Mouse (Mus musculus): Measurements from ENCODE around the gene Olfr585. TPM values are rescaled to one million over a fixed set of nuclear protein-coding genes. Genes with fewer than 3 reads are reported as not detected.
A peak's percentile ranks its signal among the peaks of the same experiment; 100 is the strongest.

Gene Olfr585
- total RNA-seq (2014; rRNA removed) (not detected in 2 replicates), polyA plus RNA-seq (2015; fragmentation: Nextera tagmentation; extraction: Ambion mirVana) (not detected in 2 replicates)

- no peak within 1 kb of the TSS for H3K27ac ChIP-seq (ENCODE audit: low read depth, low read length)
- H3K4me2 ChIP-seq (ENCODE audit: low read depth, low read length, poor library complexity, severe bottlenecking): no peak within 1 kb of the TSS
- H3K36me3 ChIP-seq (ENCODE audit: insufficient read depth, low read length): no peaks in the 10 kb centered on the region
- WGBS: 85% methylated on average over 1 of the region's 1 CpGs
- H3K9me3 ChIP-seq (ENCODE audit: low read length): no peaks in the 10 kb centered on the region
- no peak for DNase-seq (ENCODE audit: low spot score)
- no peak for ATAC-seq (ENCODE audit: low FRiP score)
- no peak within 1 kb of the TSS for H3K9ac ChIP-seq (replicated peaks; ENCODE audit: low read length, poor library complexity, severe bottlenecking)
- H3K4me1 ChIP-seq (ENCODE audit: insufficient read depth, low read length): no peaks in the 10 kb centered on the region
- no peaks in the 10 kb centered on the region for H3K27me3 ChIP-seq (ENCODE audit: insufficient read depth, low read length)
- TF ChIP-seq CTCF (IDR thresholded peaks at IDR 0.05): no peak
- H3K4me3 ChIP-seq (ENCODE audit: low read depth, low read length): no peak within 1 kb of the TSS
These were observed at the start of gene Olfr585 for GRCm38 (mm10) chr7:103097420-103097819. Gene Olfr585, plus strand, starts transcription at chr7:103097720.

- no peak for ATAC-seq (ENCODE audit: low FRiP score)
- Histone ChIP-seq H3K9ac (replicated peaks; ENCODE audit: low read length, poor library complexity, severe bottlenecking) (no peak within 1 kb of the TSS), H3K9me3 (ENCODE audit: low read length) (no peaks in the 10 kb centered on the region), H3K4me3 (ENCODE audit: low read depth, low read length) (no peak within 1 kb of the TSS), H3K27ac (ENCODE audit: low read depth, low read length) (no peak within 1 kb of the TSS), H3K27me3 (ENCODE audit: insufficient read depth, low read length) (no peaks in the 10 kb centered on the region), H3K4me1 (ENCODE audit: insufficient read depth, low read length) (no peaks in the 10 kb centered on the region), H3K36me3 (ENCODE audit: insufficient read depth, low read length) (no peaks in the 10 kb centered on the region), H3K4me2 (ENCODE audit: low read depth, low read length, poor library complexity, severe bottlenecking) (no peak within 1 kb of the TSS)
- 97% methylated on average over 1 of the region's 1 CpGs for WGBS
- no peak for DNase-seq (ENCODE audit: low spot score)
- TF ChIP-seq CTCF (IDR thresholded peaks at IDR 0.05): no peak
These were observed 46.5 kb upstream of the Olfr585 start, which contains the start of gene Olfr583 for GRCm38 (mm10) chr7:103051000-103051399. Gene Olfr583, plus strand, starts transcription at chr7:103051300.

- WGBS: 92% methylated on average over 1 of the region's 1 CpGs
- H3K9ac ChIP-seq (replicated peaks; ENCODE audit: low read length, poor library complexity, severe bottlenecking): no peak within 1 kb of the TSS
- H3K9me3 ChIP-seq (ENCODE audit: low read length): no peaks in the 10 kb centered on the region
- no peak within 1 kb of the TSS for H3K27ac ChIP-seq (ENCODE audit: low read depth, low read length)
- DNase-seq (ENCODE audit: low spot score) (no peak), ATAC-seq (ENCODE audit: low FRiP score) (no peak)
- H3K27me3 ChIP-seq (ENCODE audit: insufficient read depth, low read length): no peaks in the 10 kb centered on the region
- no peak within 1 kb of the TSS for H3K4me2 ChIP-seq (ENCODE audit: low read depth, low read length, poor library complexity, severe bottlenecking)
- no peaks in the 10 kb centered on the region for H3K4me1 ChIP-seq (ENCODE audit: insufficient read depth, low read length)
- H3K36me3 ChIP-seq (ENCODE audit: insufficient read depth, low read length): no peaks in the 10 kb centered on the region
- no peak within 1 kb of the TSS for H3K4me3 ChIP-seq (ENCODE audit: low read depth, low read length)
- no peak for TF ChIP-seq CTCF (IDR thresholded peaks at IDR 0.05)
These were observed 15.9 kb upstream of the Olfr585 start, which contains the start of gene Olfr584 for GRCm38 (mm10) chr7:103081585-103081984. Gene Olfr584, plus strand, starts transcription at chr7:103081885.

GRCm38 (mm10) chr7:103119406-103119805, 21.9 kb downstream of the Olfr585 start:
- peak; percentile 61 for TF ChIP-seq CTCF (IDR thresholded peaks at IDR 0.05)
- Histone ChIP-seq H3K36me3 (ENCODE audit: insufficient read depth, low read length) (no peaks in the 10 kb centered on the region), H3K9me3 (ENCODE audit: low read length) (no peaks in the 10 kb centered on the region), H3K4me3 (ENCODE audit: low read depth, low read length) (no peak overlapping the region), H3K4me2 (ENCODE audit: low read depth, low read length, poor library complexity, severe bottlenecking) (no peak overlapping the region), H3K4me1 (ENCODE audit: insufficient read depth, low read length) (no peaks in the 10 kb centered on the region), H3K27ac (ENCODE audit: low read depth, low read length) (no peak overlapping the region), H3K27me3 (ENCODE audit: insufficient read depth, low read length) (no peaks in the 10 kb centered on the region), H3K9ac (replicated peaks; ENCODE audit: low read length, poor library complexity, severe bottlenecking) (no peak overlapping the region)
- no peak for ATAC-seq (ENCODE audit: low FRiP score)
- DNase-seq (ENCODE audit: low spot score): peak; percentile 2
- 57% methylated on average over 3 of the region's 3 CpGs for WGBS

- H3K4me1 ChIP-seq (ENCODE audit: insufficient read depth, low read length): no peaks in the 10 kb centered on the region
- DNase-seq (ENCODE audit: low spot score): no peak
- H3K27me3 ChIP-seq (ENCODE audit: insufficient read depth, low read length): no peaks in the 10 kb centered on the region
- no peak within 1 kb of the TSS for H3K4me2 ChIP-seq (ENCODE audit: low read depth, low read length, poor library complexity, severe bottlenecking)
- H3K4me3 ChIP-seq (ENCODE audit: low read depth, low read length): no peak within 1 kb of the TSS
- H3K27ac ChIP-seq (ENCODE audit: low read depth, low read length): no peak within 1 kb of the TSS
- 94% methylated on average over 3 of the region's 3 CpGs for whole genome bisulfite sequencing
- TF ChIP-seq CTCF (IDR thresholded peaks at IDR 0.05): no peak
- H3K9me3 ChIP-seq (ENCODE audit: low read length): no peaks in the 10 kb centered on the region
- no peak for ATAC-seq (ENCODE audit: low FRiP score)
- no peak within 1 kb of the TSS for H3K9ac ChIP-seq (replicated peaks; ENCODE audit: low read length, poor library complexity, severe bottlenecking)
- H3K36me3 ChIP-seq (ENCODE audit: insufficient read depth, low read length): no peaks in the 10 kb centered on the region
These were observed 28.0 kb downstream of the Olfr585 start, which contains the start of gene Olfr586 for GRCm38 (mm10) chr7:103125538-103125937. Gene Olfr586, minus strand, starts transcription at chr7:103125638.

GRCm38 (mm10) chr7:103140579-103140978, 43.1 kb downstream of the Olfr585 start, which contains the start of gene Olfr588-ps1:
Gene Olfr588-ps1, plus strand, starts transcription at chr7:103140879.
- H3K9ac ChIP-seq (replicated peaks; ENCODE audit: low read length, poor library complexity, severe bottlenecking): no peak within 1 kb of the TSS
- no peaks in the 10 kb centered on the region for H3K4me1 ChIP-seq (ENCODE audit: insufficient read depth, low read length)
- H3K36me3 ChIP-seq (ENCODE audit: insufficient read depth, low read length): no peaks in the 10 kb centered on the region
- H3K9me3 ChIP-seq (ENCODE audit: low read length): no peaks in the 10 kb centered on the region
- H3K27me3 ChIP-seq (ENCODE audit: insufficient read depth, low read length): no peaks in the 10 kb centered on the region
- no peak for TF ChIP-seq CTCF (IDR thresholded peaks at IDR 0.05)
- no peak for ATAC-seq (ENCODE audit: low FRiP score)
- H3K27ac ChIP-seq (ENCODE audit: low read depth, low read length): no peak within 1 kb of the TSS
- 78% methylated on average over 1 of the region's 1 CpGs for WGBS
- DNase-seq (ENCODE audit: low spot score): no peak
- H3K4me3 ChIP-seq (ENCODE audit: low read depth, low read length): no peak within 1 kb of the TSS
- no peak within 1 kb of the TSS for H3K4me2 ChIP-seq (ENCODE audit: low read depth, low read length, poor library complexity, severe bottlenecking)

Other genes starting within 250 kb of the Olfr585 start
- not detected in 2 replicates for gene Olfr566, start 239.0 kb upstream of the Olfr585 start, total RNA-seq (2014; rRNA removed)
- not detected in 2 replicates for gene Olfr566, start 239.0 kb upstream of the Olfr585 start, polyA plus RNA-seq (2015; fragmentation: Nextera tagmentation; extraction: Ambion mirVana)
- gene Olfr568, start 220.6 kb upstream of the Olfr585 start, total RNA-seq (2014; rRNA removed): not detected in 2 replicates
- not detected in 2 replicates for gene Olfr568, start 220.6 kb upstream of the Olfr585 start, polyA plus RNA-seq (2015; fragmentation: Nextera tagmentation; extraction: Ambion mirVana)
- gene Olfr569, start 206.8 kb upstream of the Olfr585 start, total RNA-seq (2014; rRNA removed): not detected in 2 replicates
- gene Olfr569, start 206.8 kb upstream of the Olfr585 start, polyA plus RNA-seq (2015; fragmentation: Nextera tagmentation; extraction: Ambion mirVana): not detected in 2 replicates
- gene Olfr570, start 203.1 kb upstream of the Olfr585 start, total RNA-seq (2014; rRNA removed): not detected in 2 replicates
- not detected in 2 replicates for gene Olfr570, start 203.1 kb upstream of the Olfr585 start, polyA plus RNA-seq (2015; fragmentation: Nextera tagmentation; extraction: Ambion mirVana)
- gene Olfr571, start 180.2 kb upstream of the Olfr585 start, total RNA-seq (2014; rRNA removed): not detected in 2 replicates
- gene Olfr571, start 180.2 kb upstream of the Olfr585 start, polyA plus RNA-seq (2015; fragmentation: Nextera tagmentation; extraction: Ambion mirVana): not detected in 2 replicates
- gene Olfr572, start 173.3 kb upstream of the Olfr585 start, total RNA-seq (2014; rRNA removed): not detected in 2 replicates
- not detected in 2 replicates for gene Olfr572, start 173.3 kb upstream of the Olfr585 start, polyA plus RNA-seq (2015; fragmentation: Nextera tagmentation; extraction: Ambion mirVana)
- gene Olfr573-ps1, start 155.1 kb upstream of the Olfr585 start, total RNA-seq (2014; rRNA removed): not detected in 2 replicates
- not detected in 2 replicates for gene Olfr573-ps1, start 155.1 kb upstream of the Olfr585 start, polyA plus RNA-seq (2015; fragmentation: Nextera tagmentation; extraction: Ambion mirVana)
- gene Olfr574, start 149.3 kb upstream of the Olfr585 start, total RNA-seq (2014; rRNA removed): not detected in 2 replicates
- gene Olfr574, start 149.3 kb upstream of the Olfr585 start, polyA plus RNA-seq (2015; fragmentation: Nextera tagmentation; extraction: Ambion mirVana): not detected in 2 replicates
- gene Olfr575, start 138.9 kb upstream of the Olfr585 start, total RNA-seq (2014; rRNA removed): not detected in 2 replicates
- gene Olfr575, start 138.9 kb upstream of the Olfr585 start, polyA plus RNA-seq (2015; fragmentation: Nextera tagmentation; extraction: Ambion mirVana): not detected in 2 replicates
- not detected in 2 replicates for gene Olfr576, start 135.1 kb upstream of the Olfr585 start, total RNA-seq (2014; rRNA removed)
- gene Olfr576, start 135.1 kb upstream of the Olfr585 start, polyA plus RNA-seq (2015; fragmentation: Nextera tagmentation; extraction: Ambion mirVana): not detected in 2 replicates
- gene Olfr577, start 121.8 kb upstream of the Olfr585 start, total RNA-seq (2014; rRNA removed): not detected in 2 replicates
- gene Olfr577, start 121.8 kb upstream of the Olfr585 start, polyA plus RNA-seq (2015; fragmentation: Nextera tagmentation; extraction: Ambion mirVana): not detected in 2 replicates
- not detected in 2 replicates for gene Olfr578, start 108.4 kb upstream of the Olfr585 start, total RNA-seq (2014; rRNA removed)
- gene Olfr578, start 108.4 kb upstream of the Olfr585 start, polyA plus RNA-seq (2015; fragmentation: Nextera tagmentation; extraction: Ambion mirVana): not detected in 2 replicates
- not detected in 2 replicates for gene Olfr582, start 59.7 kb upstream of the Olfr585 start, total RNA-seq (2014; rRNA removed)
- not detected in 2 replicates for gene Olfr582, start 59.7 kb upstream of the Olfr585 start, polyA plus RNA-seq (2015; fragmentation: Nextera tagmentation; extraction: Ambion mirVana)
- not detected in 2 replicates for gene Olfr583, start 46.4 kb upstream of the Olfr585 start, total RNA-seq (2014; rRNA removed)
- gene Olfr583, start 46.4 kb upstream of the Olfr585 start, polyA plus RNA-seq (2015; fragmentation: Nextera tagmentation; extraction: Ambion mirVana): not detected in 2 replicates
- not detected in 2 replicates for gene Olfr584, start 15.8 kb upstream of the Olfr585 start, total RNA-seq (2014; rRNA removed)
- not detected in 2 replicates for gene Olfr584, start 15.8 kb upstream of the Olfr585 start, polyA plus RNA-seq (2015; fragmentation: Nextera tagmentation; extraction: Ambion mirVana)
- not detected in 2 replicates for gene Olfr586, start 27.9 kb downstream of the Olfr585 start, total RNA-seq (2014; rRNA removed)
- not detected in 2 replicates for gene Olfr586, start 27.9 kb downstream of the Olfr585 start, polyA plus RNA-seq (2015; fragmentation: Nextera tagmentation; extraction: Ambion mirVana)
- 0.09 TPM in 1 of 2 replicates, not detected in the other for gene Olfr588-ps1, start 43.2 kb downstream of the Olfr585 start, total RNA-seq (2014; rRNA removed)
- gene Olfr588-ps1, start 43.2 kb downstream of the Olfr585 start, polyA plus RNA-seq (2015; fragmentation: Nextera tagmentation; extraction: Ambion mirVana): not detected in 2 replicates
- not detected in 2 replicates for gene Olfr589, start 58.6 kb downstream of the Olfr585 start, total RNA-seq (2014; rRNA removed)
- not detected in 2 replicates for gene Olfr589, start 58.6 kb downstream of the Olfr585 start, polyA plus RNA-seq (2015; fragmentation: Nextera tagmentation; extraction: Ambion mirVana)
- not detected in 2 replicates for gene Olfr591, start 80.6 kb downstream of the Olfr585 start, total RNA-seq (2014; rRNA removed)
- not detected in 2 replicates for gene Olfr591, start 80.6 kb downstream of the Olfr585 start, polyA plus RNA-seq (2015; fragmentation: Nextera tagmentation; extraction: Ambion mirVana)
- not detected in 2 replicates for gene Olfr592, start 87.1 kb downstream of the Olfr585 start, total RNA-seq (2014; rRNA removed)
- not detected in 2 replicates for gene Olfr592, start 87.1 kb downstream of the Olfr585 start, polyA plus RNA-seq (2015; fragmentation: Nextera tagmentation; extraction: Ambion mirVana)
- not detected in 2 replicates for gene Olfr593, start 114.1 kb downstream of the Olfr585 start, total RNA-seq (2014; rRNA removed)
- gene Olfr593, start 114.1 kb downstream of the Olfr585 start, polyA plus RNA-seq (2015; fragmentation: Nextera tagmentation; extraction: Ambion mirVana): not detected in 2 replicates
- gene Olfr594, start 119.3 kb downstream of the Olfr585 start, total RNA-seq (2014; rRNA removed): not detected in 2 replicates
- not detected in 2 replicates for gene Olfr594, start 119.3 kb downstream of the Olfr585 start, polyA plus RNA-seq (2015; fragmentation: Nextera tagmentation; extraction: Ambion mirVana)
- not detected in 2 replicates for gene Usp17ld, start 154.8 kb downstream of the Olfr585 start, total RNA-seq (2014; rRNA removed)
- gene Usp17ld, start 154.8 kb downstream of the Olfr585 start, polyA plus RNA-seq (2015; fragmentation: Nextera tagmentation; extraction: Ambion mirVana): not detected in 2 replicates
- gene Olfr596, start 207.9 kb downstream of the Olfr585 start, total RNA-seq (2014; rRNA removed): not detected in 2 replicates
- gene Olfr596, start 207.9 kb downstream of the Olfr585 start, polyA plus RNA-seq (2015; fragmentation: Nextera tagmentation; extraction: Ambion mirVana): not detected in 2 replicates
- not detected in 2 replicates for gene Olfr597, start 218.6 kb downstream of the Olfr585 start, total RNA-seq (2014; rRNA removed)
- gene Olfr597, start 218.6 kb downstream of the Olfr585 start, polyA plus RNA-seq (2015; fragmentation: Nextera tagmentation; extraction: Ambion mirVana): not detected in 2 replicates
- gene Olfr598, start 225.8 kb downstream of the Olfr585 start, total RNA-seq (2014; rRNA removed): not detected in 2 replicates
- gene Olfr598, start 225.8 kb downstream of the Olfr585 start, polyA plus RNA-seq (2015; fragmentation: Nextera tagmentation; extraction: Ambion mirVana): not detected in 2 replicates
- not detected in 2 replicates for gene Olfr599, start 238.2 kb downstream of the Olfr585 start, total RNA-seq (2014; rRNA removed)
- not detected in 2 replicates for gene Olfr599, start 238.2 kb downstream of the Olfr585 start, polyA plus RNA-seq (2015; fragmentation: Nextera tagmentation; extraction: Ambion mirVana)